Mouse (Mus musculus) C2C12 (cell line): ENCODE results near the gene Acod1.

Experiments used
- CTCF ChIP-seq: IDR thresholded peaks from one replicate; pipeline ENCODE4 v1.5.1; 2011; ENCODE audit not compliant: control insufficient read depth, insufficient read depth, insufficient read length
- MAX ChIP-seq: IDR thresholded peaks from one replicate; pipeline ENCODE4 v1.6.1; 2011; ENCODE audit warnings: mild to moderate bottlenecking, control low read depth
- MYOG ChIP-seq: IDR thresholded peaks from one replicate; pipeline ENCODE4 v1.6.1; 2011; ENCODE audit not compliant: control insufficient read depth, insufficient read length; ENCODE audit errors: extremely low read depth
- USF1 ChIP-seq: IDR thresholded peaks from one replicate; pipeline ENCODE4 v1.6.1; 2011; ENCODE audit warnings: low read depth, mild to moderate bottlenecking, control low read depth, moderate library complexity

DNA sequence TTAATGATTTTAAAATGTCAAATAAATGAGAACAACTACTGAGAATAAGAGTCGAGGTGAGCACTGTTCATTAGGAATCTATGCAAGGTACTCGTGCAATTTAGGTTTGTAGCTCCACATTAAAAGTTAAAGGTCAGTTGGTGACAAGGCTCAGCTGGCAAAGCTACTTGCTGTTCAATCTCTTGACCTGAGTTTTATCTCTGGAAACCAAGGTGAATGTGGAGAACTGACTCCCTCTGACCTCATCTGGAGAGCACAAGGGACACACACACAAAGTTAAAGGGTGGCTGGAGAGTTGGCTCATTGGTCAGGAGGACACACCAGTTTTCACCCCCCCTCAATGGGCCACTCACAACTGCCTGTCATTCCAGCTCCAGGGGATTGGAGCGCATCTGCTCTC, 54.4 kb downstream of the Acod1 start:
- TF ChIP-seq CTCF = no peak
- TF ChIP-seq USF1 = no peak
- TF ChIP-seq MAX = no peak
- TF ChIP-seq MYOG = no peak
